Mouse (Mus musculus) 416B (cell line): ENCODE results near the gene Akap13.
A peak's percentile ranks its signal among the peaks of the same experiment; 100 is the strongest.

ENCODE experiments used
- DNase-seq: peaks from one replicate; pipeline ENCODE4 v3.0.0; 2011; ENCODE audit warnings: low read depth

Akap13 gene

GRCm38 (mm10) chr7:75667531-75667930 is 212.2 kb downstream of the Akap13 start:
- no peak for DNase-seq

- no peak for DNase-seq
These were observed 213.1 kb downstream of the Akap13 start for GRCm38 (mm10) chr7:75668396-75668795.

GRCm38 (mm10) chr7:75669416-75669815 is 214.1 kb downstream of the Akap13 start:
- DNase-seq = peak; percentile 78

GRCm38 (mm10) chr7:75679631-75680030 is 224.3 kb downstream of the Akap13 start:
- DNase-seq = no peak

- DNase-seq = no peak
These were observed 227.6 kb downstream of the Akap13 start for GRCm38 (mm10) chr7:75682901-75683300.

- no peak for DNase-seq
These were observed 228.1 kb downstream of the Akap13 start for GRCm38 (mm10) chr7:75683410-75683809.

- DNase-seq = no peak
These were observed 229.6 kb downstream of the Akap13 start for GRCm38 (mm10) chr7:75684976-75685375.

- DNase-seq = peak; percentile 61
These were observed 230.9 kb downstream of the Akap13 start for GRCm38 (mm10) chr7:75686046-75686826.

GRCm38 (mm10) chr7:75686827-75687164 is 231.5 kb downstream of the Akap13 start:
- no peak for DNase-seq

- peak; percentile 31 for DNase-seq
These were observed 232.8 kb downstream of the Akap13 start for GRCm38 (mm10) chr7:75688144-75688543.

GRCm38 (mm10) chr7:75694777-75695176 is 239.4 kb downstream of the Akap13 start:
- DNase-seq = no peak

GRCm38 (mm10) chr7:75699836-75700235 is 244.5 kb downstream of the Akap13 start:
- DNase-seq = peak; percentile 67

GRCm38 (mm10) chr7:75700771-75701345 is 245.5 kb downstream of the Akap13 start:
- no peak for DNase-seq

- DNase-seq = peak; percentile 72
These were observed 246.4 kb downstream of the Akap13 start for GRCm38 (mm10) chr7:75701761-75702160.

- no peak for DNase-seq
These were observed 247.0 kb downstream of the Akap13 start for GRCm38 (mm10) chr7:75702368-75702767.

- no peak for DNase-seq
These were observed 247.8 kb downstream of the Akap13 start for GRCm38 (mm10) chr7:75702966-75703645.

- DNase-seq = no peak
These were observed 249.5 kb downstream of the Akap13 start for GRCm38 (mm10) chr7:75704862-75705261.

- no peak for DNase-seq
These were observed 254.6 kb downstream of the Akap13 start for GRCm38 (mm10) chr7:75709936-75710335.

- no peak for DNase-seq
These were observed 255.6 kb downstream of the Akap13 start for GRCm38 (mm10) chr7:75710920-75711319.

- no peak for DNase-seq
These were observed 256.1 kb downstream of the Akap13 start for GRCm38 (mm10) chr7:75711436-75711835.

GRCm38 (mm10) chr7:75712808-75713207 is 257.5 kb downstream of the Akap13 start:
- DNase-seq = no peak

- DNase-seq = no peak
These were observed 258.6 kb downstream of the Akap13 start for GRCm38 (mm10) chr7:75713959-75714358.

- no peak for DNase-seq
These were observed 259.7 kb downstream of the Akap13 start for GRCm38 (mm10) chr7:75715026-75715425.
